Mouse (Mus musculus): ENCODE data around the gene Klhl8. TPM values are rescaled to one million over a fixed set of nuclear protein-coding genes. Genes with fewer than 3 reads are reported as not detected.
A peak's percentile ranks its signal among the peaks of the same experiment; 100 is the strongest.
"Not testable (repeated sequence)": the region's sequence is repeated elsewhere in the genome, so short reads cannot be mapped to it uniquely, and the experiment has no call there.

Klhl8 gene
- 6.7 and 7.3 TPM in 2 replicates for polyA plus RNA-seq (2015; fragmentation: Nextera tagmentation; extraction: Ambion mirVana)

GRCm38 (mm10) chr5:103910748-103911409, at the start of gene Klhl8:
TSS of gene Klhl8 (minus strand) at chr5:103911259.
- no peak within 1 kb of the TSS for H3K27ac ChIP-seq (ENCODE audit: low read length)

GRCm38 (mm10) chr5:103954638-103955037, 43.6 kb upstream of the Klhl8 start:
- Histone ChIP-seq H3K36me3 (ENCODE audit: control insufficient read depth, insufficient read depth, low read length) (no peaks in the 10 kb centered on the region), H3K9me3 (ENCODE audit: control insufficient read depth, low read length) (no peaks in the 10 kb centered on the region), H3K4me1 (ENCODE audit: control insufficient read depth, insufficient read depth, low read length) (no peaks in the 10 kb centered on the region), H3K27me3 (replicated peaks; ENCODE audit: control insufficient read depth, insufficient read depth, low read length) (no peaks in the 10 kb centered on the region; the same call in 1 of the 2 replicates), H3K9ac (ENCODE audit: low read depth, low read length) (no peak overlapping the region), H3K27ac (ENCODE audit: low read length) (no peak overlapping the region), H3K4me3 (ENCODE audit: low read length) (no peak overlapping the region), H3K4me2 (ENCODE audit: low read depth, low read length) (no peak overlapping the region)
- ATAC-seq, result no peak
- 69% methylated on average over 5 of the region's 5 CpGs for WGBS

More at GRCm38 (mm10) chr5:103910748-103911409, at the start of gene Klhl8:
- under 1% methylated on average over 79 of the region's 86 CpGs for WGBS
- Histone ChIP-seq H3K9me3 (ENCODE audit: control insufficient read depth, low read length) (no peaks in the 10 kb centered on the region), H3K36me3 (ENCODE audit: control insufficient read depth, insufficient read depth, low read length) (no peaks in the 10 kb centered on the region), H3K4me2 (ENCODE audit: low read depth, low read length) (peak within 1 kb of the TSS; percentile 95), H3K4me1 (ENCODE audit: control insufficient read depth, insufficient read depth, low read length) (peaks cover 5% of the 10 kb centered on the region; the same call in 1 of the 2 replicates), H3K27me3 (replicated peaks; ENCODE audit: control insufficient read depth, insufficient read depth, low read length) (no peaks in the 10 kb centered on the region), H3K4me3 (ENCODE audit: low read length) (peak within 1 kb of the TSS; percentile 85), H3K9ac (ENCODE audit: low read depth, low read length) (peak within 1 kb of the TSS; percentile 89)
- ATAC-seq, result peak; percentile 99

DNA sequence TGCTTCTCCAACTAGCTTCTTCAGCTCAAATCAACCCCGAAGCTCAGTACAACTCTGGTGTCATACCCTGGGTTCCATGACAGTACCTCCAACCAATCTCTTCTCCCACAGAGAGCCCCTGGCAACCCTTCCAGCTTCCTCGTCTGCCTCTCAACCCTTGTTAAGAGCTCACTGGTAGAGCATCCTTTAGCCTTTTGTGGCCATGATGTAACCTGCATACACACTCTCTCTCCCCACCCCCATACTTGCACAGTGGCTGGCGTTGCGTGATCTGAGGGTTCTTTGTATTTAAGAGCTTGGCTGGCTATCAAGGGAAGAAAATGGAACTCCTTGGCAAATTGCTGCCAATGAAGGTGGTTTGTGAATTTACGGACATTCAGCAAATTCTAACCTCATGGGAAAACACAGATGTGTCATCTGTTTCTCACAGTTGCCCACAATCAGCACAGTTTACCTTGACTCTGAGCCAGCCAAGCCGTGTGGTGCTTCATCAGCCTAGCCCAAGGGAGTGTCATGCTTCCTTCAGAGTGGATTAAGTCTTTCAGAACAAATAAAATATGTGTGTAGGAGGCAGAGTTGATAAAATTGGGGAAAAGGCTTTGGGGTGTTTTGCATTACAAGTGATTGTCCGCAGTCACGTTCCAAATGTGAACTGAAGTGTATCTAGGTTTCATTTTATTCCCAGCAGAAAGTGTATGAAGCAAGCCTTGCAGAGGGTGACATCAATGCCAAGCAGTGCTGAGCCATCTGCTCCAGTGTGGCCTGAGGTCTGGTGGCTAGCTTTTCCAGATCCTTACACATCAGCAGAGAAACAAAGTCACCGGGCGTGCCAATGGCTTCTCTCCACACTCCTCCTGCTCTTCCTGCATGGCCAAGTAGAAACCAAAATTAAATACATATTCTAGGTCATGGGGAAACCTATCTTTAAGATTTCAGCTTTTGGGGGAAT, 42.4 kb upstream of the Klhl8 start:
- H3K4me3 ChIP-seq (ENCODE audit: low read length), result no peak overlapping the region
- 83% methylated on average over 10 of the region's 10 CpGs for WGBS
- H3K9me3 ChIP-seq (ENCODE audit: control insufficient read depth, low read length), result no peaks in the 10 kb centered on the region
- no peaks in the 10 kb centered on the region for H3K36me3 ChIP-seq (ENCODE audit: control insufficient read depth, insufficient read depth, low read length)
- no peak overlapping the region for H3K4me2 ChIP-seq (ENCODE audit: low read depth, low read length)
- H3K27ac ChIP-seq (ENCODE audit: low read length), result no peak overlapping the region
- no peak overlapping the region for H3K9ac ChIP-seq (ENCODE audit: low read depth, low read length)
- no peak for ATAC-seq
- H3K27me3 ChIP-seq (replicated peaks; ENCODE audit: control insufficient read depth, insufficient read depth, low read length), result no peaks in the 10 kb centered on the region; the same call in 1 of the 2 replicates
- no peaks in the 10 kb centered on the region for H3K4me1 ChIP-seq (ENCODE audit: control insufficient read depth, insufficient read depth, low read length)

- H3K36me3 ChIP-seq (ENCODE audit: control insufficient read depth, insufficient read depth, low read length); H3K27ac ChIP-seq (ENCODE audit: low read length); H3K4me3 ChIP-seq (ENCODE audit: low read length); H3K4me1 ChIP-seq (ENCODE audit: control insufficient read depth, insufficient read depth, low read length); H3K9ac ChIP-seq (ENCODE audit: low read depth, low read length); H3K4me2 ChIP-seq (ENCODE audit: low read depth, low read length); ATAC-seq; H3K27me3 ChIP-seq (replicated peaks; ENCODE audit: control insufficient read depth, insufficient read depth, low read length); H3K9me3 ChIP-seq (ENCODE audit: control insufficient read depth, low read length): not testable (repeated sequence)
- WGBS, result 92% methylated on average over 15 of the region's 15 CpGs
Measured at GRCm38 (mm10) chr5:103950138-103950537, 39.1 kb upstream of the Klhl8 start.

DNA sequence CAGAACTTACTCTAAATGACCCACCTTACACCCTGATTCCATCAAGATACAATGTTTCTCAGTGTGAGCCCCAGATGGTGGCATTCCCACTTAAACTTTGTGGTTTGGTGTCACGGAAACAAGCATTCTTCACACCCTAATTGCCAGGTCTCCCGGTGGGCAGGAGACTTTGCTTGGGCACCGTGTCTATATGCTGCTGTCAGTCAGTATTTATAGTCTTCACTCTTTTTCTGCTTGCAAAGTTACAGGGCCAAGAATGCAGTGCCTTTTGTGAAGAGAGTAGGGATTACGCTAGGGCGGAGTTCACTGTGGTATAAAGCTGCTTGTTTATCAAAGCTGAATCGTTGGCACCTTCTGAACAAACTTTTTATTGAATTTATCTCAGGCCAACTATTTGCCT, 32.1 kb upstream of the Klhl8 start:
- Histone ChIP-seq H3K4me3 (ENCODE audit: low read length) (no peak overlapping the region), H3K9me3 (ENCODE audit: control insufficient read depth, low read length) (no peaks in the 10 kb centered on the region), H3K27me3 (replicated peaks; ENCODE audit: control insufficient read depth, insufficient read depth, low read length) (peaks cover 6% of the 10 kb centered on the region; the same call in 1 of the 2 replicates), H3K27ac (ENCODE audit: low read length) (no peak overlapping the region), H3K4me2 (ENCODE audit: low read depth, low read length) (no peak overlapping the region), H3K36me3 (ENCODE audit: control insufficient read depth, insufficient read depth, low read length) (no peaks in the 10 kb centered on the region), H3K4me1 (ENCODE audit: control insufficient read depth, insufficient read depth, low read length) (peaks cover 3% of the 10 kb centered on the region; the same call in 1 of the 2 replicates), H3K9ac (ENCODE audit: low read depth, low read length) (no peak overlapping the region)
- no peak for ATAC-seq
- WGBS, result 37% methylated on average over 6 of the region's 6 CpGs

GRCm38 (mm10) chr5:103939856-103940255, 28.8 kb upstream of the Klhl8 start:
- peaks cover 6% of the 10 kb centered on the region; the same call in 1 of the 2 replicates for H3K27me3 ChIP-seq (replicated peaks; ENCODE audit: control insufficient read depth, insufficient read depth, low read length)
- H3K9me3 ChIP-seq (ENCODE audit: control insufficient read depth, low read length), result no peaks in the 10 kb centered on the region
- no peaks in the 10 kb centered on the region for H3K36me3 ChIP-seq (ENCODE audit: control insufficient read depth, insufficient read depth, low read length)
- H3K4me2 ChIP-seq (ENCODE audit: low read depth, low read length), result no peak overlapping the region
- H3K4me3 ChIP-seq (ENCODE audit: low read length), result no peak overlapping the region
- 68% methylated on average over 1 of the region's 1 CpGs for WGBS
- no peak for ATAC-seq
- H3K27ac ChIP-seq (ENCODE audit: low read length), result no peak overlapping the region
- H3K9ac ChIP-seq (ENCODE audit: low read depth, low read length), result no peak overlapping the region
- peaks cover 3% of the 10 kb centered on the region; the same call in 1 of the 2 replicates for H3K4me1 ChIP-seq (ENCODE audit: control insufficient read depth, insufficient read depth, low read length)

DNA sequence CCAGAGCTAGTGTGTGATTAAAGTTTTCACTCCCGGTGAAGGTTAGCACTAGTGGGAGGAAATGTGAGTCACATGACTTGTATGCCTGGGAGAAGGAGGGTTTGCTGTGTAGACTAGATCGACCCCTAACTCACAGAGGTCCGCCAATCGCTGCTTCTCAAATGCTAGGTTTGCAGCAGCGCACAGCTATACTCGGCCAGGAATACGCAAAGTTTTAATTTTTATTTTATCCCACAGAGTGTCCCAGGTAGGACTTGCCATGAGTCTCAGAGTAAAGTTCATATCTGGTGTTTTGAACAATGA, 28.2 kb upstream of the Klhl8 start:
- Histone ChIP-seq H3K27me3 (replicated peaks; ENCODE audit: control insufficient read depth, insufficient read depth, low read length) (peaks cover 3% of the 10 kb centered on the region; the same call in 1 of the 2 replicates), H3K4me3 (ENCODE audit: low read length) (no peak overlapping the region), H3K36me3 (ENCODE audit: control insufficient read depth, insufficient read depth, low read length) (no peaks in the 10 kb centered on the region), H3K4me2 (ENCODE audit: low read depth, low read length) (no peak overlapping the region), H3K9ac (ENCODE audit: low read depth, low read length) (no peak overlapping the region), H3K9me3 (ENCODE audit: control insufficient read depth, low read length) (no peaks in the 10 kb centered on the region), H3K4me1 (ENCODE audit: control insufficient read depth, insufficient read depth, low read length) (peaks cover 3% of the 10 kb centered on the region; the same call in 1 of the 2 replicates), H3K27ac (ENCODE audit: low read length) (no peak overlapping the region)
- no peak for ATAC-seq
- 59% methylated on average over 7 of the region's 7 CpGs for WGBS

DNA sequence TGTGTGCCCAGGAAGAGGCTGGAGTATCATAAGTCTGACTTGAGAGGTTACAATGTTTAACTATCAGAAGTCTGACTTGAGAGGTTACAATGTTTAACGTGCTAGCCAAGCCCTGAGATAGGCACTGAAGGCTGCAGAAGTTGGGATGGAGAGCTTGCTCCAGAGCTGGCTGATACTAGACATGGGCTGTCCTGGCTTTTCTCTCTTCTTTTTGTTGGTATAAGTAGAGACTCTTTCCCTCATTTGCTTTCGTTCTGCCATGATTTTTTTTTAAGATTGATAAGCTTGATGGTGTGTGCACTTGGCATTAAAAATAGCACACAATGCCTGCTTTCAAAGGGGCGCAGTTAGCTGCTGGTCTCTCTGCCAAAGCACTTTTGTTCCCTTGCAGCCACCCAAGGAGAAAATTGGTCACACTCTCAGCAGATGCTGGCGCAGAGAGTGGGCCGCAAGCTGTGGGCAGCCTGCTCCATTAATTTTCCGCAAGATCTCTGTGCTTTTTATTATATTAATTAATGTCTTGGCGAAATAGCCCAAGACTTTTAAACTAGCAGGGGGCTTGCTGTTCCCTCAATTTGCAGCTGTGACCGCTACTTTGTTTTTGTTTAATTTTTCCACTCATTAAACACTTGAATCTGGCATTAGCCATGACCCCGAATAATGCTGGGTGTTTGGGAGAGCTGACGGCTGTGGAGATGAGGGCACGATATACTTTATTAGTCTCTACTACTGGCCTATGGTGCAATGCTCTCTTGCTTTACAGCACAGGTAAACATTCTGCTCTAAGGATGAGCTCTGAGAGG, 27.7 kb upstream of the Klhl8 start:
- H3K27me3 ChIP-seq (replicated peaks; ENCODE audit: control insufficient read depth, insufficient read depth, low read length), result peaks cover 3% of the 10 kb centered on the region; the same call in 1 of the 2 replicates
- 41% methylated on average over 11 of the region's 11 CpGs for WGBS
- H3K4me3 ChIP-seq (ENCODE audit: low read length), result no peak overlapping the region
- no peak; the same call in 1 of the 2 replicates for ATAC-seq
- H3K27ac ChIP-seq (ENCODE audit: low read length), result no peak overlapping the region
- no peak overlapping the region for H3K9ac ChIP-seq (ENCODE audit: low read depth, low read length)
- peaks cover 3% of the 10 kb centered on the region; the same call in 1 of the 2 replicates for H3K4me1 ChIP-seq (ENCODE audit: control insufficient read depth, insufficient read depth, low read length)
- no peaks in the 10 kb centered on the region for H3K9me3 ChIP-seq (ENCODE audit: control insufficient read depth, low read length)
- H3K4me2 ChIP-seq (ENCODE audit: low read depth, low read length), result no peak overlapping the region
- H3K36me3 ChIP-seq (ENCODE audit: control insufficient read depth, insufficient read depth, low read length), result no peaks in the 10 kb centered on the region

All from intestine, embryonic 16.5 days (tissue).